Mouse (Mus musculus): ENCODE results near the gene P2ry13. TPM values are rescaled to one million over a fixed set of nuclear protein-coding genes. Genes with fewer than 3 reads are reported as not detected.

P2ry13 gene
- polyA plus RNA-seq, 1 experiment from 2014 or later, result 1.4 TPM

Other genes starting within 250 kb of the P2ry13 start
- gene Med12l, start 205.1 kb downstream of the P2ry13 start, polyA plus RNA-seq (2016; fragmentation: Nextera tagmentation; extraction: Ambion mirVana), result 3.9 and 4.5 TPM in 2 replicates
- 0.92 and 0.96 TPM in 2 replicates for gene Gpr171, start 109.1 kb downstream of the P2ry13 start, polyA plus RNA-seq (2016; fragmentation: Nextera tagmentation; extraction: Ambion mirVana)
- gene P2ry14, start 57.3 kb downstream of the P2ry13 start, polyA plus RNA-seq (2016; fragmentation: Nextera tagmentation; extraction: Ambion mirVana), result 2.4 and 3.4 TPM in 2 replicates
- 0.24 TPM in 1 of 2 replicates, not detected in the other for gene Gpr87, start 15.8 kb downstream of the P2ry13 start, polyA plus RNA-seq (2016; fragmentation: Nextera tagmentation; extraction: Ambion mirVana)
- gene P2ry12, start 52.0 kb upstream of the P2ry13 start, polyA plus RNA-seq (2016; fragmentation: Nextera tagmentation; extraction: Ambion mirVana), result 4.5 and 5.4 TPM in 2 replicates
- gene Igsf10, start 133.5 kb upstream of the P2ry13 start, polyA plus RNA-seq (2016; fragmentation: Nextera tagmentation; extraction: Ambion mirVana), result 3.4 and 3.5 TPM in 2 replicates

Measured in neural tube, embryonic 12.5 days (tissue).